Mouse (Mus musculus): ENCODE measurements around the gene Agpat2.

Agpat2 gene

DNA sequence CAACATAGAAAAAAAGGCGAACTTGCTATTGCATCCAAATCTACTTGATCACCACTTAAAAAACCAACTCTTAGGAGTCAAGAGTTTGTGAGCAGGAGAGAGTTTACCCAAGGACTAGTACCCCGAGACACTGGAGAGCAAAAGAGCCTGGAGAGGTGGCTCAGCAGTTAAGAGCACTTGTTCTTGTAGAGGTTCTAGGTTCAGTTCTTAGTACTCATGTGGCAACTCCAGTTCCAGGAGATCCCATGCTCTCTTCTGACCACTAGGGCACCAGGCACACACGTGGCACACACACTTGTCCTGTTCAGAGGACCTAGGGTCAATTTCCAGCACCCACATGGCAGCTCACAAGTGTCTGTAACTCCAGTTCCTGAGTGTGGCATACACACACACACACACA, 21.9 kb upstream of the Agpat2 start:
- no peak for DNase-seq (ENCODE audit: low spot score in 2 of 2)

DNA sequence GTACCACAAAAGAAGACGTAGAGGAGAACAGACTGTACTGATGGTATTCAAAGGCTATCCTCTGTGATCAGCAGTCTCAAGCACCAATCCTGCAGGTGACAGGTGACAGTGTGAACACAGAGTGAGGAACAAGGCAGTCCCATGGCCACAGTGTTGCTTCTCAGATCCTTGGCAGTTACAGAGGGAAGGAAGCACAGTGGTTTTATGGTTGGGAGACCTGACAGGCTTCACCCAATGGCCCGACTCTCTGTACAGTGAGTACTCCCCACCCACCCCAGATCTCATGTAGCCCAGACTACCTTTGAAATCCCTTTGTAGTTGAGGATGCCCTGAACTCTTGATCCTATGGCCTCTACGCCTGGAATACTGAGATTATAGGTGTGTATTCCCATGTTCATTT, 21.2 kb upstream of the Agpat2 start:
- no peak for DNase-seq (ENCODE audit: low spot score in 2 of 2)

- DNase-seq (ENCODE audit: low spot score in 2 of 2) = no peak
Observed at GRCm38 (mm10) chr2:26622984-26623383, 18.8 kb upstream of the Agpat2 start.

DNA sequence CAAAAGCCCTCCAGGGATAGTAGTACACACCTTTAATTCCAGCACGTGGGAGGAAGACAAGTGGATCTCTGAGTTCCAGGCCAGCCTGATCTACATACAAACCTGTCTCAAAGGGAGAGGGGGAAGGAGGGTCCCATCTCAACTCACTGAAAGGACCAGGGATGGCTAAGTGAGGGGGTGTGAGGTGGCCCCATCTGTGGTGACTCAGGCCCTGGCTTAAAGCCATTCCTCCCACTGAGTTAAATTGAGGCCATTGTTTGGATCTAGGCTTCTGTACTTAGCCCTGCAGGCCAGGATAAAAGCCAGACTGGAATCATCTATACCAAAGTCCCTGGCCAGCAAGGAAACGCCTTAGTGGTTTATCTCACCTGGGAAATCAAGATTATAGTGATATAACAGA, 17.0 kb upstream of the Agpat2 start:
- no peak for DNase-seq (ENCODE audit: low spot score in 2 of 2)

DNA sequence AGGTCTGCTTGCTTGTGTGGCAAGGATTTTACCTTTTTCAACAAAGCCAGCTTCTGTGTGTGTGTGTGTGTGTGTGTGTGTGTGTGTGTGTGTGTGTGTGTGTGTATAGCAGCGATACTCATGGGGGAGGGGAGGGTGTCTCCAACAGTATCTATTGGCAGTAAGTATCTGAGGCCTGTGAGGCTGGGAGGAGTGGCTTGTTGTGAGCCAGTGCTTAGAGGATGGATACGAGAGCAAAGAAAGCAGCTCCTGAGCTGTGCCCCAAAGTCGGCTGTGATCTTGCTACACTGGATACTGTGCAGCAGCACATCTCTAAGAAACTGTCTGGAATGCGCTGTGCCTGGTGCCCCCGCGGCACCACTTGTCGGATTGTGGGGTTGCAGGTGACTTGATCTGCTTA, 13.7 kb upstream of the Agpat2 start:
- no peak for DNase-seq (ENCODE audit: low spot score in 2 of 2)

GRCm38 (mm10) chr2:26617331-26617730, 13.1 kb upstream of the Agpat2 start:
- DNase-seq (ENCODE audit: low spot score in 2 of 2) = no peak

DNA sequence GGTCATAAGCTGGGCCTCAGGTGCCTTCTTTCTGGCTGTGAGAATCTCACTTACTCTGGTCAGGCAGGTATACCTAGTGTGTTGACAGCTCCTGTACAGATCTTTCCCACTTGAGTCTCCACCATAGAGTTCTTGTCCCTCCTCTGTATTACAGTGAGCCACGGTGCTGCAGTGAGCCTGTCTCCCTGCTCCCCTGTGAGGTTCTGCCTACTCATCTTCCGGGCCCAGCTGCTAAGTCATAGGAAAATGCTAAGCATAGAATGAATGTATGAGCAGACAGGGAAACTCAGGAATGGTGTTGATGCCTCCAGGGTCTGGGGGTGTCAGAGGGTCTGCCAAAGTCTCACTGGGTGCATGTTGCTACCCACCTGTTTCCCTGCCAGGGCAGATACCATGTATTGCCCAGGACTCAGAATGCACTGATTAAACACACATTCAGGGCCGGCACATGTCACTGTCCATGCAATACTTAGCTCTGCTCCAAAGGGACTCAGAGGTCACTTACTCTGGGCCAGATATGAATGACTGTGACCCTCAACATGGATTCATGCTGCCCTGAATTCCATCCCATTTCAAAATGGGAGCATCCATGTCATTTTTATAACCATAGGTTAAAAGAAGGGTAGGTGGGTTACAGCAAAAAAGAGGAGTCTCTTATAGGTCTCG, 11.4 kb upstream of the Agpat2 start:
- no peak for DNase-seq (ENCODE audit: low spot score in 2 of 2)

- DNase-seq (ENCODE audit: low spot score in 2 of 2) = no peak
Observed at GRCm38 (mm10) chr2:26614903-26615302, 10.7 kb upstream of the Agpat2 start.

DNA sequence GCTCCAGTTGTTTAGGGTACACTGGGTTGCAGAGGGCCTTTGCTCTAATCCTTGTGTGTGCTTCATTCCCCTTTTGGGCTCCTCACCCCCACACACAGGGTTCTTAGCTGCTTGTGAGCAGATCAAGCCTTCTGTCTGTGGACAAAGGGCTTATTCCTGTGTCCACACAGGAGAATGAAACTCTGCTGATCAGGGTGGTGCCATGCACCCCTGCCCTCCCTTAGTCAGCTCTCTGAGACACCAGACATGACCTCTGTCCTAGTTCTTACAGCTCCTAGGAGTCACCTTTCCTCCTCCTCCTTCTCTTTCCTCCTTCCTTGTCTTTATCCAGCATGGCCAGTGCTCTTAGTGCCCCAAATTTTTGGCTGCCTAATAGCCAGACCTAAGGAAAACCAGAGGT, 7.7 kb upstream of the Agpat2 start:
- no peak for DNase-seq (ENCODE audit: low spot score in 2 of 2)

- DNase-seq (ENCODE audit: low spot score in 2 of 2) = no peak
Observed at GRCm38 (mm10) chr2:26611054-26611453, 6.8 kb upstream of the Agpat2 start.

- no peak for DNase-seq (ENCODE audit: low spot score in 2 of 2)
Observed at GRCm38 (mm10) chr2:26610526-26610925, 6.3 kb upstream of the Agpat2 start.

DNA sequence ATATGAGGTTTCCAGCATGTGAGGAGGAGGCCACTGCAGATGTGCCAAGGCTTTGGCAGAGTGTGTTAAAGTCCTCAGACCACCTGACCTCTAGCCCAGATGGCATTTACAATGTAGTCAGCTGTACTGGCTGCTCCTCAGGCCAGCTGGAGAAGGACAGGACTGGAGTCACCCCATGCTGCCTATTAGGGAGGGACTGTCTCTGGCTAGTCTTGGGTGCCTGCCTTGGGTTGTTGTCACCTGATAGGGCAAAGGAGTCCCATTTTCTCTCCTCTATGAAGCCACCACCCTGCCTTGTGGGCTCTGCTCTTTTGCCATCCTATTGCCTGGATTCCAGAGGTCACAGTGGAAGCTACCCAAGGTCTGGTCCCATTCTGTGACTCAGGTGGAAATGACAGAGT, 5.0 kb upstream of the Agpat2 start:
- DNase-seq (ENCODE audit: low spot score in 2 of 2) = no peak

- DNase-seq (ENCODE audit: low spot score in 2 of 2) = no peak
Observed at GRCm38 (mm10) chr2:26608781-26609180, 4.6 kb upstream of the Agpat2 start.

- DNase-seq (ENCODE audit: low spot score in 2 of 2) = no peak
Observed at GRCm38 (mm10) chr2:26607056-26607910, 3.1 kb upstream of the Agpat2 start.

DNA sequence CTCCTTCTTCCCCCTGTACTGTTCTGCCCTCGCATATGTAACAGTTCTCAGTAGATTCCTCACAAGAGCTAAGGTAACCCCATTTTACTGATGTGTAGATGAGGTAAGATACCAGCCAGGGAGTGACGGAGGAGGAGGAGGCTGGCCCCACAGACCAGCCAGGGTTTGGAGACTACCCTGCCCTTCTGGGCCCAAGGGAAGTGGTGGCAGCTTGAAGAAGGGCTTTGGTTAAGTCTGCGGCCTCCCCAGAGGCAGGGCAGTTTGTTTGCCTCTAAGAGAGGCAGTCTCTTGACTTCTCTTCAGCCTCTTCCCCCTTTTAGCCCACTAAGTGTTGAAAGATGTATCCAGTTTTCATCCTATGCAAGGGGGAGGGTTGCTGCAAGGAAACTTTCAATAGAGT, 2.4 kb upstream of the Agpat2 start:
- DNase-seq (ENCODE audit: low spot score in 2 of 2) = no peak

DNA sequence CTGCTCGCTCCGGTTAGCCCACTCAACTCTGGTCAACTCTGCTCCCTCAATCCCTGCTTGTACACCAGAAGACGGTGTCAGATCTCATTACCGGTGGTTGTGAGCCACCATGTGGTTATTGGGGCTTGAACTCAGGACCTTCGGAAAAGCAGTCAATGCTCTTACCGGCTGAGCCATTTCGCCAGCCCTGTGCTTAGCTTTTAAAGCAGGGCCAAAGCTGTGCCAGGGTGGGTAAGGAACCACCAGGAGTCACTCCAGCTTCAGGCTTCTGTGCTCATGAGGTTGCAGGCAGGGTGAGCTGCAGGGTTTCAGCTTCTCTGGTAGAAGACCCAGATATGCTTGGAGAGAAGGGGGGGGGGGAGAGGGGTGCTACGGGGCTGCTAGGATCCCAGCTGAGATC, 1.1 kb upstream of the Agpat2 start:
- DNase-seq (ENCODE audit: low spot score in 2 of 2) = no peak

DNA sequence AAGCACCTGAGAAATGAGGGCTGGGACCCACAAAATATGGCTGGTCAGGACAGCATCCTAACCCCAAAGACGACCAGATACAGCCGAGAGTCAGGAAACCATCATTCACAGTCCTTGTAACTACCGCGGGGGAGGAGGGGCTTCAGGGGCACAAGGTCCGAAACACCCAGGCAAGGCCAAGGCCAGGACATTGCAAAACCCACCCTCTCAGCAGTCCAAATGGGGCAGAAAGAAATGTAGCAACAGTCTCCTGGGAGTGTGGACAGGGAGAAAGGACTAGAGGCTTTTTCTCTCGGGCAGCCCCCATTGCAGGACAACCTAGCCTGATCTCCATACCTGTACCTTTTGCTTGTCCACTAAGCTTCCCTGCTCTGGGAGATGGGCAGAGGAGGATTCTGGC, 1.1 kb downstream of the Agpat2 start:
- DNase-seq (ENCODE audit: low spot score in 2 of 2) = no peak

DNA sequence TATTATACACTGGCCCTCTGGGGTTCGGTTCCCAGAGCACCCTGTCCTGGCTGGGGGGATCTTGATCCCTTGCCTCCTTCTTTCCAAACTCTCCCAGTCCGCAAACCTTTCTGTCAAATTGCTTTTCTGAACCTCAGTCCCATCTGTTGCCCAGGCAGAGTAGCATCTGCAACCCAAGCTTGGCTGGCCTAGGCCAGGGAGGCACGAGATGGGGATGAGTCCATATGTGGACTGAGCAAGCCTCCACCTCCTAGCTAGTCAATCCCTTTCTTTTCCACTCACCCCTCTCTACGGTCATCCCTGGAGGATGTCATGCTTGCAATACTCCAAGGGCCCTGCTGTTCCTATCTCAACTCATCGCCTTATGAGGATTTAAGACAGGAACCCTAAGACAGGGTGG, 1.6 kb downstream of the Agpat2 start:
- DNase-seq (ENCODE audit: low spot score in 2 of 2) = no peak

GRCm38 (mm10) chr2:26601595-26601994, 2.6 kb downstream of the Agpat2 start:
- no peak for DNase-seq (ENCODE audit: low spot score in 2 of 2)

DNA sequence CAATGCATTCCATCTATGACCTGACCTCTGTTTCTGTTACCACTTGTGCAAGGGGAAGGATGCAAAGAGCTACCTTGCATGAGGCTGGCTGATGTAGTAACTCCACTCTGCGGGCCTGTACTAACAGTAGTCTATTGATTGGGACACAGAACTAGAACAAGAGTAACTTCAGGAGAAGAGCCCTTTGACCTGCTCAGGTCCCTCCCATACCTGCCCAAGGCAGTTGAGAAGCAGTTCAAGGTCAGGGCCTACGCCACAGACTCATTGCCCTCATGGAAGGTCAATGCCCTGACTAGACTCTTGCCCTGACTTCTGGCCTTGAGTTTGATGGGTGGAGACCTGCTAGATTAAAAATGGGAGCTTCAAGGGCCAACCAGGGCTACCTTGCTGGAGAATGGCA, 3.6 kb downstream of the Agpat2 start:
- no peak for DNase-seq (ENCODE audit: low spot score in 2 of 2)

DNA sequence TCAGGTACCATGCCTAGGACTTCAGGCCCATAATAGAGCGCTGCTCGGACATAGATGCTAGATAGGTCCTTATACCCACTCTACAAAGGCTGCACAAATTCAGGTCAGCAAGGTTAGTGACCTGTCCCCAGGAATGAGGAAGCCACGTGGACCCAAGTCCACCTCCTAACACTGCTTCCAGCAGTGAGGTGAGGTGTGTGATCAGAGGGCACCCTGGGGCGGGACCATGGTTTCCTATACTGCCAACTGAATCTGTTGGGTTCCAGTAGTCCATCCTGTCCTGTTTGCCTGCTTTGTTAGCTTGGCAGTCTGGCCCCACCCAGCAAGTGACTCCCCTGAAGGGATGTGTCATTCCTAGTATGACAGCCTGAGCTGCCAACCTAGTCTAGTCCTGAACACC, 4.3 kb downstream of the Agpat2 start:
- DNase-seq (ENCODE audit: low spot score in 2 of 2) = no peak

DNA sequence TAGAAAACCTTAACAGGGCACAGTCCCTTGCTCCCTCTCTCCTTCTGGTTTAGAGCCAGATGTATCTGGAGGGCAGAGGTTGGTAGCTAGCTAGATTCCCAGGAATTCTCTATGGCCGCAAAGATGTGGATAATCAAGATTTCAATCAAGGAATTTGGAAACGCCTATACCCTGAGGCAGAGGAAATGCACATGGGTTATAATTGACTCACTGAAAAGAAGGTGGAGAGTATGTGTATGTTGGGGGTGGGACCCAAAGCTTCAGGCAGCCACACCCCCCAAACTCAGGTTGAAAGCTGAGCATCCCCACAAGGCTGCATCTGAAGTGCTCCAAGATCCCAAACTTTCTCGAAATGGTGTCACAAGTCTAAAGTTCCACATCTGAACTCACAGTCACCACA, 5.8 kb downstream of the Agpat2 start:
- no peak for DNase-seq (ENCODE audit: low spot score in 2 of 2)

- DNase-seq (ENCODE audit: low spot score in 2 of 2) = no peak
Observed at GRCm38 (mm10) chr2:26597810-26598209, 6.4 kb downstream of the Agpat2 start.

GRCm38 (mm10) chr2:26596898-26597297, 7.3 kb downstream of the Agpat2 start:
- no peak for DNase-seq (ENCODE audit: low spot score in 2 of 2)
